Mouse (Mus musculus) urinary bladder, adult 2 months (tissue): ENCODE results near the gene Fmr1nb. TPM values are rescaled to one million over a fixed set of nuclear protein-coding genes. Genes with fewer than 3 reads are reported as not detected.
"Not testable (repeated sequence)": the region's sequence is repeated elsewhere in the genome, so short reads cannot be mapped to it uniquely, and the experiment has no call there.

ENCODE experiments used
- DNase-seq: peaks from one replicate; pipeline ENCODE4 v3.0.0; 2022; ENCODE audit warnings: low spot score
- polyA plus RNA-seq: library from polyadenylated mRNA; depleted of rRNA; stranded (reverse); fragments of >200 nt; gene quantifications from 2 replicates; pipeline ENCODE4 v1.2.3, GENCODE M21; 2012; rRNA removed

Gene Fmr1nb
- polyA plus RNA-seq: 0.08 TPM in 1 of 2 replicates, not detected in the other

DNA sequence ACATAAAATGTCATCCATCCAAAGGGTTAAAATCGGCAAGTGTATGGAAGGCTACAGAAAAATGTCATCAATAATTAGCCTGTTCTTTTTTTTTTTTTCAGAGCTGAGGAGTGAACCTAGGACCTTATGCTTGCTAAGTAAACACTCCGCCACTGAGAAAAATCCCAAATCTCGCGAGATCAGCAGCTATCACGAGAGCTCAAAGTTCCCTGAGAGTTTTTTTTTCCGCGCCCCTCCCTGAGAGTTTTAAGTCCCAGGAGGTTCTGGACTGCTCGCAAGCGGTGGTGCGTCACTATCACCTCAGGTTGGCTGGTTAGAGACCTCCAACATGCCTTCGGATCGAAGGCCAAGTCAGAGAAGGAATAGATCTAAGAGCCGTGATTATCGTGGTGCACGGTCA is at the start of gene Fmr1nb:
TSS of gene Fmr1nb (plus strand) at position 234 of the 400 bp plus-strand sequence.
- no peak for DNase-seq

DNA sequence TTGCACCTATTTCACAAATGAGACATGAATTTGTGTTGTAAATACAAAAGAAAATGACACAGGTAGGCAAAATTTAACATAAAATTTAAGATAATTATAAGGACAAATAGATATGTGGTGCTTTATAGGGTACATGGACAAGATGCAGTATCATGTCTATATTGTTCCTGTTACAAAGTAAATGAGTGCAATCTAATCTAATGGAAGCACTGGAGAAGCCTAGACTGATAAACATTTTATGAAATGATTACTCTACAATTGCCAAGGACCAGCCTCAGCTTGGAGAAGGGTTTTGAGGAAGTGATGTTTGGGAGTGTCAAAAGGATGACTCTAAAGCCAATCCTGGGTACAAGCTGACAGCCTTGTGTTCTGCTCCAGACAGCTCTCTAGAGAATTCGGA is 24.7 kb upstream of the Fmr1nb start:
- no peak for DNase-seq

DNA sequence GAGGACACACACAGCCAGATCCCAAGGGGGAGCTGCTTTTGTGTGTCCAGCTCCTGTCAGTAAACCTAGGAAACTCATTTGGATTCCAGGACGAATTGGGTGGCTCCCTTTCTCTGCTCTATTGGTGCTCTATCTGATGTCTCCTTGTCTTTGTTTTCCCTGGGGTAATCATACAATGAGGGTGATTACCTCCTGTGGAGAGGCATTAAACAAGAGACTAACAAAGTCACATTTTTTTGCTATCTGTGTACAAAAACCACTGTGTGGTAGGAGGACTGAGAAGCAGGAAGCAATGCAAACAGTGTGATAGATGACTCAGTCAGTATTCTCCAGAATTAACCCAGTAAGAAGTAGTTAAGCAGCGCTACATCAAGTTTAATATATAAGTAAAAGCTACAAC is 21.6 kb upstream of the Fmr1nb start:
- no peak for DNase-seq

DNA sequence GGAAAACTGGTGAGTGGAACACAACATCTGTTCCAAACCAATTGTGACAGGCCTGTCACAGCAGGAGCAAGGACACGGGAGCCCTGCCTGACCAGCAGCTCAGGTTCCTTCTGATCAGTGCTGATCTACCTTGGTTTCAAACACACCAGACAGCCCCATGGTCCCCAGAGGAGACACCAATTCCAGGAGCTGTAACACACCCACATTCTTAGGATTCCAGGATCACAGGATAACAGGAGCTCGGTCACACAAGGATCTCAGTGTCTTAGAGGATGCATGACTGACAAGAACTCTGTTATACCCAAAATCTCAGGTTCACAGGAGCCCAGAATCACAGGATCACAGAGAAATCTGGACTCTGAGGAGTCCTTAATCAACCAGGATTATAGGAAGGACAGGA is 58.8 kb downstream of the Fmr1nb start:
- not testable (repeated sequence) for DNase-seq

- DNase-seq: not testable (repeated sequence)
These were observed 59.4 kb downstream of the Fmr1nb start, which contains the start of gene Gm14698 for GRCm38 (mm10) chrX:68821059-68821458. Gene Gm14698, plus strand, starts transcription at chrX:68821093.

DNA sequence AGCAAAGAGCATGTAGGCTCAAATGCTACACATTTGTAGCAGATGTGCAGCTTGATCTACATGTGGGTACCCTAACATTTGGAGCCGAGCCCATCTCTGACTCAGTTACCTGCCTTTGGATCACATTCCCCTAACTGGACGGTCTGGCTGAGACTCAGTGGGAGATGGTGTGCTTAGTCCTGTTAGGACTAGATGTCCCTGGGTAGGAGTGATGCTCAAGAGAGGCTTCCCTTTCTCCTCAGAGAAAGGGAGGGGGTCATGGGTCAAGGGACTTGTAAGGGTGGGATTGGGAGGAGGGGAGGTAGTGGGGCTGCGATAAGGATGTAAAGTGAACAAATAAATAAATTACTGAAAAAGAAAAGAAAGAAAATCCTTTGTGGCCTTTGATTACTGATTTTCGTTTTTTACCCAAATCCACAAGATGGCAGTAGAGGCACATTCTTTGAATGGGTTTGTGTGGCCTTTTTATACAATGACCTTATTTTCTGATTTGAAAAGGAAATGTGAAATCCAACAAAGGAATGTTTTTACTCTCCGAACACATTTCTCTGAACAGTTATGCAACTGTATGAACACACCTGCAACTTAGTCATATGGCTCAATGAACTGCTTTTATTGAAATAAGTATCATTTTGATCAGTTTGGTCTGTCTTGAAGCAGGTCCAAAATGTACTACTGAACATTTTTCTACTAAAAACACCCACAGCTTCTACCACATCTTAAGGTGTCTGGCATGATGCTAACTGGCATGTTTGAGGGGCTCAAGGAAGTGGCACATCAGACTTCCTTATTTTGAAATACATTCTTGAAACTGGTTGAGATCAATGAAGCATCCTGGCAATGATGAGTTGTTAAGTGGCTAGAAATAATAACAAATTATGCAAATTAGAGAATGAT is 78.2 kb downstream of the Fmr1nb start:
- no peak for DNase-seq

Other genes starting within 250 kb of the Fmr1nb start
- gene Fmr1, start 83.3 kb upstream of the Fmr1nb start, polyA plus RNA-seq: 27.5 and 30.9 TPM in 2 replicates
- 0.59 and 0.68 TPM in 2 replicates for gene Gm14698, start 59.3 kb downstream of the Fmr1nb start, polyA plus RNA-seq
- not detected in 2 replicates for gene Gm6812, start 131.2 kb downstream of the Fmr1nb start, polyA plus RNA-seq